Mouse (Mus musculus): ENCODE results near the gene Got2. TPM values are rescaled to one million over a fixed set of nuclear protein-coding genes. Genes with fewer than 3 reads are reported as not detected.
A peak's percentile ranks its signal among the peaks of the same experiment; 100 is the strongest.

The Got2 gene
- total and polyA plus RNA-seq, 3 experiments: 105 to 421 (median 179) TPM

DNA sequence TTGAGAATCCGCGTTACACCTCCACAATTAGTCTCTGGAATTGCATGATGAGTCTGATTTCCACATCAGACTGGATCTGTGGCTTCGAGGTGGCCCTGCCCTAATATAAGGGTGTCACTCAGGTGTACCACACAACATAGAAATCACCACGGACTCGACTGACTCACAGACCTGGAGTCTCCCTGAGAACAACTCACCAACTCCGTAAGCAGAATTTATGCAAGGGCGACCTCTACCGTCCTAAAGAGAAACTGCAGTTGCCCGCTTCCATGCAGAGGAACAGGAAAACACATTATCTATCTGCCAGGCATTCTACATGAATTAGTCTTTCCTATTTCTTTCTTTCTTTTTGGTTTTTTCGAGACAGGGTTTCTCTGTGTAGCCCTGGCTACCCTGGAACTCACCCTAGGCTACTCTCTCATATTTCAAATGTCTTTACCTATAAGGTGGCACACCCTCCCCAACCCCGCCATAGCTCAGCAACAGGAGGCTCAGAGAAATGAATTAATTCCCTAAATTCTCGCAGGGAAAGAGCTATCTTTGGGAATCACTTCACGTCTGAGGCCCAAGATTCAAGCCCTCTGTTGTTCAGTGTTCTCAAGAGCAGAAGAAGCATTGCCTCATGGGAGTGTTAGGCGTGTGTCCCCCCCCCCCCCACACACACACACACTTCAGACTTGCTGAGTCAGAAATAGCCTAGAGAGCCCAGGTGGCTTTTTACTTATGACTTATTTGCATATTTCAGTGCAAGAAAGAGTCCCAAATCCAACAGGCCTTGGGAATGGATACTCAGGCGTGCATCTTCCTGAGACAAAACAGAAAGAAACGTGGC lies 55.5 kb downstream of the Got2 start:
- no peaks in the 10 kb centered on the region for H3K79me2 ChIP-seq (ENCODE audit: control insufficient read depth, insufficient read depth, low read length, poor library complexity)
- peak; percentile 92 for DNase-seq (ENCODE audit: low read depth, low spot score)
- peak overlapping the region; percentile 59 to 61 for H3K4me3 ChIP-seq (ENCODE audit: control insufficient read depth in 1 of 2, insufficient read depth in 1 of 2, low read depth in 2 of 2, low read length in 2 of 2)
- H3K36me3 ChIP-seq (ENCODE audit: control insufficient read depth in 1 of 2, insufficient read depth in 2 of 2, low read length in 2 of 2): peaks cover 0 to 3% of the 10 kb centered on the region in 2 experiments; a peak in 2 of 4 replicates
- peaks cover 0 to 10% of the 10 kb centered on the region in 2 experiments; a peak in 1 of 4 replicates for H3K4me1 ChIP-seq (ENCODE audit: control insufficient read depth in 1 of 2, insufficient read depth in 2 of 2, low read length in 2 of 2)
- H3K9me3 ChIP-seq (replicated peaks; ENCODE audit: insufficient read depth, low read length): no peaks in the 10 kb centered on the region
- peak overlapping the region; percentile 50 for H3K27ac ChIP-seq (ENCODE audit: control insufficient read depth, low read depth, low read length)
- H3K9ac ChIP-seq (ENCODE audit: control insufficient read depth, low read depth, low read length, poor library complexity, severe bottlenecking): peak overlapping the region; percentile 68
- no peaks in the 10 kb centered on the region for H3K27me3 ChIP-seq (ENCODE audit: control insufficient read depth in 1 of 2, insufficient read depth in 2 of 2, low read length in 2 of 2)
- TF ChIP-seq ZMIZ1 (IDR thresholded peaks at IDR 0.05; ENCODE audit: low read depth, low read length): no peak
- TF ChIP-seq MAZ (IDR thresholded peaks at IDR 0.05; ENCODE audit: low read depth, low read length): peak; percentile 21; the same call in 1 of the 2 replicates
- TF ChIP-seq RAD21 (IDR thresholded peaks at IDR 0.05; ENCODE audit: low read depth, low read length): peak; percentile 91
- TF ChIP-seq MEF2A (IDR thresholded peaks at IDR 0.05; ENCODE audit: extremely low read depth, insufficient replicate concordance, low read depth, low read length, poor library complexity, severe bottlenecking): peak; percentile 33; the same call in 1 of the 2 replicates
- TF ChIP-seq MAFK (IDR thresholded peaks at IDR 0.05; ENCODE audit: borderline replicate concordance, low read depth, low read length): no peak
- TF ChIP-seq GATA1 (IDR thresholded peaks at IDR 0.05; ENCODE audit: low read depth, low read length): 0 out of 2 replicates have a peak, but pooled peaks have one; percentile 2
- no peak for TF ChIP-seq TBP (IDR thresholded peaks at IDR 0.05; ENCODE audit: low read depth, low read length)
- no peak for TF ChIP-seq USF1 (IDR thresholded peaks at IDR 0.05; ENCODE audit: low read depth, low read length)
- 0 out of 2 replicates have a peak, but pooled peaks have one; percentile 29 for TF ChIP-seq ELF1 (IDR thresholded peaks at IDR 0.05; ENCODE audit: low read depth, low read length)
- no peak for TF ChIP-seq ZNF384 (IDR thresholded peaks at IDR 0.05; ENCODE audit: low read depth, low read length)
- TF ChIP-seq ETS1 (IDR thresholded peaks at IDR 0.05; ENCODE audit: low read depth, low read length): peak; percentile 22; the same call in 1 of the 2 replicates
- 0 out of 2 replicates have a peak, but pooled peaks have one; percentile 41 for TF ChIP-seq HCFC1 (IDR thresholded peaks at IDR 0.05; ENCODE audit: low read depth, low read length)
- peak; percentile 40 for TF ChIP-seq SIN3A (IDR thresholded peaks at IDR 0.05; ENCODE audit: low read length)
- TF ChIP-seq USF2 (IDR thresholded peaks at IDR 0.05; ENCODE audit: borderline replicate concordance in 1 of 2, insufficient read depth in 1 of 2, low read depth in 1 of 2, low read length in 2 of 2): no peak
- TF ChIP-seq BHLHE40 (IDR thresholded peaks at IDR 0.05; ENCODE audit: borderline replicate concordance, low read depth, low read length): no peak
- TF ChIP-seq E2F4 (IDR thresholded peaks at IDR 0.05; ENCODE audit: borderline replicate concordance, low read depth, low read length): no peak
- peak; percentile 76 for TF ChIP-seq SMC3 (IDR thresholded peaks at IDR 0.05; ENCODE audit: low read depth, low read length)
- TF ChIP-seq RCOR1 (IDR thresholded peaks at IDR 0.05; ENCODE audit: low read depth, low read length): no peak
- no peak for TF ChIP-seq CHD1 (IDR thresholded peaks at IDR 0.05; ENCODE audit: low read depth, low read length)
- TF ChIP-seq TCF12 (IDR thresholded peaks at IDR 0.05; ENCODE audit: low read depth, low read length): no peak
- TF ChIP-seq POLR2AphosphoS2 (IDR thresholded peaks at IDR 0.05; ENCODE audit: low read length): no peak
- TF ChIP-seq POLR2A (IDR thresholded peaks at IDR 0.05; ENCODE audit: control insufficient read depth in 1 of 2, insufficient read depth in 1 of 2, low read depth in 1 of 2, low read length in 2 of 2, poor library complexity in 1 of 2): peak in 1 of 2 experiments; percentile 27; a peak in 1 of 4 replicates
- no peak for TF ChIP-seq EP300 (IDR thresholded peaks at IDR 0.05; ENCODE audit: low read depth in 1 of 2, low read length in 2 of 2)
- TF ChIP-seq TAL1 (IDR thresholded peaks at IDR 0.05; ENCODE audit: low read length): no peak
- no peak for TF ChIP-seq KAT2A (conservative IDR thresholded peaks at IDR 0.05; ENCODE audit: low read depth, low read length)
- no peak for TF ChIP-seq CHD2 (IDR thresholded peaks at IDR 0.05; ENCODE audit: low read length)
- no peak for TF ChIP-seq GABPA (IDR thresholded peaks at IDR 0.05; ENCODE audit: low read depth, low read length)
- no peak for TF ChIP-seq POLR2AphosphoS5 (IDR thresholded peaks at IDR 0.05; ENCODE audit: borderline replicate concordance, low read depth, low read length)
- 0 out of 2 replicates have a peak, but pooled peaks have one; percentile 24 for TF ChIP-seq NRF1 (IDR thresholded peaks at IDR 0.05; ENCODE audit: insufficient read depth, low read depth, low read length, poor library complexity, severe bottlenecking)
- peak; percentile 82 to 98 (median 90) for TF ChIP-seq CTCF (IDR thresholded peaks at IDR 0.05 in 2 of 3, conservative IDR thresholded peaks at IDR 0.05 in 1 of 3; ENCODE audit: control insufficient read depth in 1 of 3, insufficient read depth in 1 of 3, low read depth in 2 of 3, low read length in 3 of 3, poor library complexity in 1 of 3, severe bottlenecking in 1 of 3)
- no peak for TF ChIP-seq MYC (IDR thresholded peaks at IDR 0.05; ENCODE audit: low read depth, low read length)
- peak; percentile 42; the same call in 1 of the 2 replicates for TF ChIP-seq ZKSCAN1 (IDR thresholded peaks at IDR 0.05; ENCODE audit: low read depth, low read length)
- no peak for TF ChIP-seq UBTF (IDR thresholded peaks at IDR 0.05; ENCODE audit: borderline replicate concordance, insufficient read depth, low read depth, low read length)
- no peak for TF ChIP-seq JUND (IDR thresholded peaks at IDR 0.05; ENCODE audit: low read depth, low read length)
